Mouse (Mus musculus): Measurements from ENCODE around the gene Olfr221.

DNA sequence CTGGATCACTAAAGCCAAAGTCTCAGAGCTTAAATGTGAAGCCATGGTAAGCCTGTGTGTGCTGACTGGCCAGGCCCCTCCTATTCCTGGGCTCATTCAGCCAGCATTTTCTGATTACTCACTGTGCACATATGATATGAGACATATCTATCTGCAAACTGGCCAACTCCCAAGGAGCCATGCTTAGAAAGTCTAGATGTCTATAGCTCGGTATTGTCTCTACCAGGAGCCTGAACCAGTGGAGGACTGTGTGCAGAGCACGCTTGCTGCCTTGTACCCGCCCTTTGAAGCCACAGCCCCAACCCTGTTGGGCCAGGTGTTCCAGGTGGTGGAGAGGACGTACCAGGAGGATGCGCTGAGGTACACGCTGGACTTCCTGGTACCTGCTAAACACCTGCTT, 55.1 kb downstream of the Olfr221 start:
- TF ChIP-seq CTCF (IDR thresholded peaks at IDR 0.05; ENCODE audit: insufficient read depth, low read depth, low read length) (no peak), POLR2A (IDR thresholded peaks at IDR 0.05; ENCODE audit: insufficient read depth, low read depth, low read length) (no peak)

All from olfactory bulb, adult 2 months (tissue).